Mouse (Mus musculus) kidney, adult 2 months (tissue): ENCODE measurements around the gene Catsperz. TPM values are rescaled to one million over a fixed set of nuclear protein-coding genes. Genes with fewer than 3 reads are reported as not detected.
A peak's percentile ranks its signal among the peaks of the same experiment; 100 is the strongest.

ENCODE experiments used
- DNase-seq: peaks from one replicate; pipeline ENCODE4 v3.0.0; 2021
- H3K27ac ChIP-seq: fragments of 200-500 bp; 2 replicates; pipeline ENCODE4 v1.5.1; 2012; ENCODE audit warnings: low read depth, low read length, control low read depth, inconsistent platforms; ENCODE audit not compliant: insufficient read depth
- H3K27me3 ChIP-seq: fragments of 200-500 bp; replicated peaks from 2 replicates; pipeline ENCODE4 v1.6.1; 2012; ENCODE audit warnings: mild to moderate bottlenecking, moderate library complexity, low read length, inconsistent platforms; ENCODE audit not compliant: control insufficient read depth, insufficient read depth
- H3K36me3 ChIP-seq: fragments of 200-500 bp; 2 replicates; pipeline ENCODE4 v1.6.1; 2012; ENCODE audit warnings: mild to moderate bottlenecking, moderate library complexity, low read length, inconsistent platforms; ENCODE audit not compliant: control insufficient read depth, insufficient read depth
- H3K4me1 ChIP-seq: fragments of 200-500 bp; 2 replicates; pipeline ENCODE4 v1.6.1; 2011; ENCODE audit warnings: low read length; ENCODE audit not compliant: control insufficient read depth, insufficient read depth
- H3K4me3 ChIP-seq: fragments of 200-500 bp; 2 replicates; pipeline ENCODE4 v1.5.1; 2011; ENCODE audit warnings: mild to moderate bottlenecking, low read depth, low read length, control low read depth; ENCODE audit not compliant: insufficient read depth
- CTCF ChIP-seq: fragments of 200-500 bp; conservative IDR thresholded peaks from 2 replicates; pipeline ENCODE4 v1.5.1; 2011; ENCODE audit warnings: low read depth, mild to moderate bottlenecking, control low read depth, low read length, moderate library complexity, mixed read lengths; ENCODE audit not compliant: insufficient read depth, insufficient read length
- POLR2A ChIP-seq: fragments of 200-500 bp; IDR thresholded peaks from one replicate; pipeline ENCODE4 v1.6.1; 2011; ENCODE audit warnings: low read depth, low read length, control low read depth
- WGBS: fragments of 180-500 bp; shearing (Covaris S2); methylation state at CpG from one replicate; pipeline ENCODE4 v1.1.7; 2018; 5-methylcytosine and 5-hydroxymethylcytosine counted together
- polyA plus RNA-seq: library from polyadenylated mRNA; depleted of rRNA; stranded (reverse); fragments of >200 nt; gene quantifications from 2 replicates; pipeline ENCODE4 v1.2.3, GENCODE M21; 2012

Gene Catsperz
- polyA plus RNA-seq, 1 experiment = 0.44 TPM

DNA sequence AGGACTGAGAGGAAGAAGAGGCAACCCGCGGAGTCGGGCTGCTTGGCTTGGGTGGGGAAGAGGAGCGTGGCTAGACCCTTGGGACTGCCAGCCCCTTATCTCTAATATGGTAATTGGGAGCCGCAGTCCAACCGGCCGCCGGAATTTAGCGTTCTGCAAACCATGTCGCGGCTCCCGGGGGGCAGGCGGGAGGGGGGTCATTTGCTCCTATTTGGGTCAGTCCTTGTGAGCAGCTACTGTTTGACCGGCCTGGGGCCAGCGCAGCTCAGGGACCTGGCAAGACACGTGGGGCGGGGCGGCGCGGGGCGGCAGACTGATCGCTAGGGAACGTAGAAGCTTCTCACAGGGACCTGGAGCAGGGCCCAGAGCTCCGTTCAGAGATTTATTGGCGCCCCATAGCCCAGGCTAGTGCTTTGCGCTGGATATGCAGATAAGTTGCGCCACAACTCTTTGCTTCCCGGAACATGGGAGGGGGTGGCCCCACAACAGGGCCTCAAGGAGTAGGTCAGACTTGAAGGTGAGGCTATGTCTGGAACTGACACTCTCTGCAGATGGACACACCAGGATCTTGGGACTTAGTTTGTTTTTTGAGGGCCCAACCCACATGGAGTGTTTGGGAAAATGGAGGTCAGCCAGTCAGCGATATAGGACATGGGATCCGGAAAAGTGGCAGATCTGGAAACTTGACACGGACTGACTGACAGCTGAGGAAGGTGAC lies 27.0 kb upstream of the Catsperz start:
- H3K4me1 ChIP-seq = peaks cover 14% of the 10 kb centered on the region; the same call in 1 of the 2 replicates
- peak overlapping the region; percentile 91 for H3K4me3 ChIP-seq
- no peaks in the 10 kb centered on the region for H3K27me3 ChIP-seq
- TF ChIP-seq POLR2A (no peak), CTCF (no peak)
- peak overlapping the region; percentile 93 for H3K27ac ChIP-seq
- DNase-seq = peak; percentile 93
- H3K36me3 ChIP-seq = no peaks in the 10 kb centered on the region
- 2% methylated on average over 31 of the region's 31 CpGs for WGBS

DNA sequence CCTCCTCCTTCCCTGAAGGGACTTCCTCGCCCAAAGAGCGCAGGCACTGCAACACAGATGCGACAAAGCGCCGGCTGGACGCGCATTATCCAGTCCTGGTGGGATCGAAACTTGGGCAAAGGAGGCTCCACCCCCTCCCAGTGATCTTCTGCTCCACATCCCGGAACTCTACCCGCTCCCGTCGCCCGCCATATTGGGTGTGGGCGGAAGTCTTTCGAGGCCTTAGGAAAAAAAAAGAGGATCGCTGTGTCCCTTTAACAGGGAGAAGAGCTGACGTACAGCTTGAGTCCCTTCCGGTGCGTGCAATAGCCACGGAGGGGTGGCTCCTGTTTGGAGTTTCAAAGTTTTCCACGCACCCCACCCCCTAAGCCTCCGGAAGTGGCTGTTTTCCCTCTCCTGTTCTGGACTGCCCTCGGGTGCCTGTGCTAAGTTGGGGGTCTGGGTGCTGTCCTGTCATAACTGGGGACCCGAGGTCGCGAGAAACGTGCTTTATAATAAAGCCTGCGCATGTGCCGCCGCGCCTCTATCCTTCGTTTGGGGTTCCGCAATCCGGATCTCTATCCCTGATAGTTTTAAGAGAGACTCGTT lies 26.3 kb upstream of the Catsperz start:
- Histone ChIP-seq H3K4me1 (peaks cover 14% of the 10 kb centered on the region; the same call in 1 of the 2 replicates), H3K27ac (peak overlapping the region; percentile 95), H3K36me3 (no peaks in the 10 kb centered on the region), H3K4me3 (peak overlapping the region; percentile 91), H3K27me3 (no peaks in the 10 kb centered on the region)
- peak; percentile 98 for DNase-seq
- TF ChIP-seq POLR2A = peak; percentile 54
- TF ChIP-seq CTCF = no peak
- under 1% methylated on average over 35 of the region's 35 CpGs for WGBS

DNA sequence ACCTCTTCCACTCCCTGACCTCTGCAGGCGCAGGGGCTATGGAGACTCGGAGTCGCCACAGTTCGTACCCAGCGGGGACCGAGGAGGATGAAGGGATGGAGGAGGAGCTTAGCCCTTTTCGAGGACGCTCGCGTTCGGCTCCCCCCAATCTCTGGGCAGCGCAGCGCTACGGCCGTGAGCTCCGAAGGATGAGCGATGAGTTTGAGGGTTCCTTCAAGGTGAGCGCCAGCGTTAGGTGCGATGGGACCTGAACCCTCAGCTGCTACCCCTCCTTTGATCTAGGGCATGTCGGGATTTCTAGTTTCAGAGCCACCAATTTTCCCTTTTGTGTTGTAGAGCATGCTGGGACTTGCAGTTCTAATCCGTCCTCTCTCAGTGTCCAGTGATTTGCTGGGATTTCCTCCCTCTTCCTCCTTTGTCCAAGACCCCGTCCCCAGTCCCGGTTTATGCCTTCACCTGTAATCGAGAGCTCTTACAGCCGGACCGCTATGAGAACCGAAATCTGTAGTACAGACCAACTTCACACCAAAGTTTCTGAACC lies 25.5 kb upstream of the Catsperz start:
- DNase-seq = peak; percentile 80
- Histone ChIP-seq H3K4me1 (peaks cover 14% of the 10 kb centered on the region; the same call in 1 of the 2 replicates), H3K27ac (peak overlapping the region; percentile 95), H3K4me3 (peak overlapping the region; percentile 91), H3K27me3 (no peaks in the 10 kb centered on the region), H3K36me3 (no peaks in the 10 kb centered on the region)
- TF ChIP-seq POLR2A = peak; percentile 73
- 0 out of 2 replicates have a peak, but pooled peaks have one; percentile 1 for TF ChIP-seq CTCF
- under 1% methylated on average over 28 of the region's 28 CpGs for WGBS

DNA sequence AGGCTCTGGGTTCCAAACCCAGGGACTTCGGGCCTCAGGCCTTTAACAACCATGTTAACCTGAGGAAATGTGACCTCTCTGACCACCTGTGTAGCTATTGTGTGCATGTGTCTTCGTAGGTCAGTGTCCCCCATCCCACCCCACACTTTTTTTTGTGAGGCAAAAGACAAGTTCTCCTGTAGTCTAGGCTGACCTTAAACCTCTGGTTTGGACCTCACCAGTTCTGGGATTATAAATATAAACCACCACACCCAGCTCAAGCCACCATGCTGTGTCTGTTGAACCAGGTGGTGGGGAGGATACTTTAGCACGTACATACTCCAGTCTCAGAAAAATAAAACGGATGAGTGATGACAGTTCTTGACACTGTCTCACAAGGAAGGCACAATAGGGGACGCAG lies 24.8 kb upstream of the Catsperz start:
- TF ChIP-seq POLR2A = no peak
- TF ChIP-seq CTCF = no peak
- H3K27me3 ChIP-seq = no peaks in the 10 kb centered on the region
- peaks cover 14% of the 10 kb centered on the region; the same call in 1 of the 2 replicates for H3K4me1 ChIP-seq
- no peak overlapping the region for H3K27ac ChIP-seq
- H3K4me3 ChIP-seq = no peak overlapping the region
- no peak for DNase-seq
- no peaks in the 10 kb centered on the region for H3K36me3 ChIP-seq
- 50% methylated on average over 5 of the region's 5 CpGs for WGBS

DNA sequence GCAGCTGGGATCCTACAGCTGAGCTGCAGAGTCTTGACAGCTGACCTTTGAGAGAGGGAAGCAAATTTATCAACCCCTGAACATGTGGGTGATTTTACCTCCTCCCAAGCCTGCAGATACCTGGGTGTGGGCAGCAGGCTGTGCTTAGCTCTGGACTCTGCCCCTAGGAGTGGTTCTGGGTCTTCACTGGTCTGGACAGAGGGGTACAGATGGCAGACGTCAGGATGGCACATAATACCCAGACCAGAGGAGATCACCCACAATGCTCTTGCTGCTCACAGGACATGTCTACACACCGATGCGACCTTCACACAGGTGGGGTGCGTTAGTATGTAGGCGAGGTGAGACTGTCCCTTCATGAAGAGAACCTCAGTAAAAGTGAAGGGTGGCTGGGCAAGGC lies 24.4 kb upstream of the Catsperz start:
- no peaks in the 10 kb centered on the region for H3K27me3 ChIP-seq
- WGBS = 85% methylated on average over 5 of the region's 5 CpGs
- TF ChIP-seq POLR2A (no peak), CTCF (no peak)
- H3K36me3 ChIP-seq = no peaks in the 10 kb centered on the region
- no peak overlapping the region for H3K4me3 ChIP-seq
- DNase-seq = no peak
- H3K4me1 ChIP-seq = peaks cover 14% of the 10 kb centered on the region; the same call in 1 of the 2 replicates
- no peak overlapping the region for H3K27ac ChIP-seq

DNA sequence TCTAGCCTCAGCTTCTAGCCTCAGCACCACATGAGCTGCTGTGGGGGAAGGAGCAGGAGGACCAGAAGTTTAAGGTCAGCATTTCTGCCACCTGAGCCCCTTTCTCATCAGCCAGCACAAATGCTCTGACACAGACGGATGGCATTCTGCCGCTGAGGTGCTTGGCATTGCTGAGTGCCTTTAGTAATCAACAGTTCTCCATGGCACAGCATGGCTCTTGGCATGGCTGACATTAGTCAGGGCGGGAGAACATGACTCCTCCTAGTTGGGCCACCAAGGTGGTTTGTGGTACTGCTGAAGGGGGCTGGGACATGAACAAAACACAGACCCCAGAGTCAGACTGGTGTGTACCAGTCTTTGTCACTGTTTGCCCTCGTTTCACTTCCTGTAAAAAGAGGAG lies 23.0 kb upstream of the Catsperz start:
- Histone ChIP-seq H3K27me3 (no peaks in the 10 kb centered on the region), H3K27ac (no peak overlapping the region), H3K4me3 (no peak overlapping the region), H3K4me1 (peaks cover 14% of the 10 kb centered on the region; the same call in 1 of the 2 replicates), H3K36me3 (no peaks in the 10 kb centered on the region)
- 84% methylated on average over 4 of the region's 4 CpGs for WGBS
- TF ChIP-seq CTCF = no peak
- no peak for TF ChIP-seq POLR2A
- no peak for DNase-seq

DNA sequence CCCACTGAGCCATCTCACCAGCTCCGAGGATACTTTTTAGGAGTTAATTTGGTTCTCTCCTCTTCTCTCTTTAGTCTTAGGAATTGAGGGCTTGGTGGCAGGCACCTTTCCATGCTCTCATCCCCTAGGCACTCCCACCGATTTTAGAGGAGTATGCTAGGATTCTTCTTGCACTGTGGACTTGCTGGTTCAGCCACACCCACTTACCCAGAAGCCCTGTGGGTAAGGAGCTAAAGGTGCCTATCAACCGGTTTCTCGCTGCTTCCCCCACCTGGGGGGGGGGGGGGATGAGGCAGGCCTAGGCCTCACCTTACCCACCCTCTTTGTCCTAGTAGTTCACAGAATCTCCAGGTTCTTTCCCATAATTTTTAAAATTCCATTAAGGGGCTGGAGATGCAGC lies 22.6 kb upstream of the Catsperz start:
- Histone ChIP-seq H3K27me3 (no peaks in the 10 kb centered on the region), H3K4me3 (no peak overlapping the region), H3K36me3 (no peaks in the 10 kb centered on the region), H3K4me1 (peaks cover 11% of the 10 kb centered on the region; the same call in 1 of the 2 replicates), H3K27ac (no peak overlapping the region)
- TF ChIP-seq CTCF (no peak), POLR2A (no peak)
- DNase-seq = no peak
- 54% methylated on average over 4 of the region's 4 CpGs for WGBS
